Mouse (Mus musculus): ENCODE results near the gene Upf1.

DNA sequence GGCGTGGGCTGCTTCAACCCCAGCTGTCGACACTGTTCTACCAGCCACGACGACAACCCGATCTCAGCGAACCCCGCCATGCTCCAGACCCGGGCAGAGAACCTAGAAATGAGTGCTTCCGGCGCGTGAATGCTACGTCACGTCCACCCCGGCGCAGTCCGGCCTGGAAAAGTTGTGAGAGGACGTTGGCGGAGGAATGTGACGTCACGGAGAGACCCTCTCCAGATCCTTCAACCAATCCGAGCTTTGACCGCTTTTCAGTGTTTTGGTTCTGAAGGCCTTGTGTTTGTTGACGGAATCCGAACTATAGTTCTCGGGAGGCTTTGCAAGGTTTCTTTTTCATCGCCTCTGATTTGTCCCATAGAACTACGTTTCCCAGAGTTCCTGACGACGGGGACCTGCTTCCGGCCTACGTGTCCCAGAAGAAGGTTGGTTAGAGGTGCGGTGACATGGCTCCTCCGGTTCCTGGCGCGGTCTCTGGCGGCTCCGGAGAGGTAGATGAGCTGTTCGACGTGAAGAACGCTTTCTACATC, 50.7 kb downstream of the Upf1 start, which contains the start of the genes Ddx49 and Cope:
- TF ChIP-seq MYOD1 (IDR thresholded peaks at IDR 0.05; ENCODE audit: control insufficient read depth in 1 of 3, insufficient read length in 2 of 3, low read depth in 2 of 3): no peak
- peak; percentile 45 for TF ChIP-seq SRF (IDR thresholded peaks at IDR 0.05; ENCODE audit: control insufficient read depth, insufficient read length, low read depth)
- TF ChIP-seq MAX (IDR thresholded peaks at IDR 0.05; ENCODE audit: low read depth): no peak
- TF ChIP-seq TCF3 (IDR thresholded peaks at IDR 0.05; ENCODE audit: insufficient read length, low read depth): no peak
- peak; percentile 75 for TF ChIP-seq POLR2A (IDR thresholded peaks at IDR 0.05; ENCODE audit: insufficient read length, low read depth)
- TF ChIP-seq TCF12 (IDR thresholded peaks at IDR 0.05; ENCODE audit: insufficient read depth, poor library complexity, severe bottlenecking): no peak
- TF ChIP-seq USF1 (IDR thresholded peaks at IDR 0.05; ENCODE audit: low read depth): no peak
- peak; percentile 43; the same call in 1 of the 2 replicates for TF ChIP-seq CEBPB (IDR thresholded peaks at IDR 0.05; ENCODE audit: insufficient read depth, poor library complexity, severe bottlenecking)
